Mouse (Mus musculus) thymus, postnatal 4 days (tissue): ENCODE measurements around the gene Fsd1.
A peak's percentile ranks its signal among the peaks of the same experiment; 100 is the strongest.

ENCODE experiments used
- DNase-seq: peaks from one replicate; pipeline ENCODE4 v3.0.0; 2021

Gene Fsd1

GRCm38 (mm10) chr17:55986030-55986961 lies at the start of gene Fsd1:
Gene Fsd1, plus strand, starts transcription at chr17:55986509.
- peak; percentile 71 for DNase-seq

GRCm38 (mm10) chr17:55944387-55944865 lies 41.9 kb upstream of the Fsd1 start:
- DNase-seq, result peak; percentile 5

- peak; percentile 83 for DNase-seq
Measured at GRCm38 (mm10) chr17:55944866-55945682, 41.2 kb upstream of the Fsd1 start.

GRCm38 (mm10) chr17:55945696-55946095 lies 40.6 kb upstream of the Fsd1 start:
- no peak for DNase-seq

GRCm38 (mm10) chr17:55948647-55949046 lies 37.7 kb upstream of the Fsd1 start:
- no peak for DNase-seq

- DNase-seq, result no peak
Measured at GRCm38 (mm10) chr17:55949400-55949799, 36.9 kb upstream of the Fsd1 start, which contains the start of gene Zfp119b. Gene Zfp119b, minus strand, starts transcription at chr17:55949500.

- peak; percentile 3 for DNase-seq
Measured at GRCm38 (mm10) chr17:55950601-55951000, 35.7 kb upstream of the Fsd1 start.

GRCm38 (mm10) chr17:55952041-55952440 lies 34.3 kb upstream of the Fsd1 start:
- DNase-seq, result no peak

- peak; percentile 10 for DNase-seq
Measured at GRCm38 (mm10) chr17:55952447-55953027, 33.8 kb upstream of the Fsd1 start, which contains the start of gene Ebi3. Gene Ebi3, plus strand, starts transcription at chr17:55952640.

GRCm38 (mm10) chr17:55953751-55954150 lies 32.6 kb upstream of the Fsd1 start:
- DNase-seq, result no peak

- peak; percentile 47 for DNase-seq
Measured at GRCm38 (mm10) chr17:55954229-55954628, 32.1 kb upstream of the Fsd1 start.

GRCm38 (mm10) chr17:55956129-55956528 lies 30.2 kb upstream of the Fsd1 start:
- DNase-seq, result peak; percentile 96

GRCm38 (mm10) chr17:55956591-55956990 lies 29.7 kb upstream of the Fsd1 start:
- peak; percentile 12 for DNase-seq

GRCm38 (mm10) chr17:55957168-55957567 lies 29.1 kb upstream of the Fsd1 start:
- DNase-seq, result peak; percentile 88

GRCm38 (mm10) chr17:55957726-55958583 lies 28.4 kb upstream of the Fsd1 start:
- peak; percentile 8 for DNase-seq

GRCm38 (mm10) chr17:55958584-55958886 lies 27.8 kb upstream of the Fsd1 start:
- DNase-seq, result no peak

GRCm38 (mm10) chr17:55958918-55959728 lies 27.2 kb upstream of the Fsd1 start, which contains the start of gene Yju2:
Gene Yju2, plus strand, starts transcription at chr17:55959099.
- peak; percentile 90 for DNase-seq

- DNase-seq, result no peak
Measured at GRCm38 (mm10) chr17:55959946-55960740, 26.2 kb upstream of the Fsd1 start.

GRCm38 (mm10) chr17:55960791-55961190 lies 25.5 kb upstream of the Fsd1 start:
- DNase-seq, result no peak

- DNase-seq, result no peak
Measured at GRCm38 (mm10) chr17:55961631-55962030, 24.7 kb upstream of the Fsd1 start.
